Mouse (Mus musculus) liver, adult 2 months (tissue): Measurements from ENCODE around the gene Rgmb.

Experiments
- CTCF ChIP-seq: fragments of 200-500 bp; IDR thresholded peaks from 2 replicates; pipeline ENCODE4 v1.5.1; 2011; ENCODE audit warnings: low read depth, low read length, control low read depth
- POLR2A ChIP-seq: fragments of 200-500 bp; IDR thresholded peaks from 2 replicates; pipeline ENCODE4 v1.6.1; 2011; ENCODE audit warnings: low read length, control low read depth; ENCODE audit not compliant: insufficient read depth; ENCODE audit errors: extremely low read depth

- TF ChIP-seq CTCF (no peak), POLR2A (no peak)
These were observed 6.0 kb downstream of the Rgmb start for GRCm38 (mm10) chr17:15824854-15825253.
